Mouse (Mus musculus) adrenal gland, adult 18-20 months (tissue): ENCODE data around the gene H2-Q10. TPM values are rescaled to one million over a fixed set of nuclear protein-coding genes. Genes with fewer than 3 reads are reported as not detected.
A peak's percentile ranks its signal among the peaks of the same experiment; 100 is the strongest.

Experiments used
- DNase-seq, 2 experiments: peaks; one replicate each; pipeline ENCODE4 v3.0.0; 2021 to 2022; ENCODE audit warnings: low spot score in 2 of 2
- total RNA-seq, 2 experiments: library from RNA; stranded (reverse); gene quantifications; 1 replicate in 1 of 2; 2 replicates in 1 of 2; pipeline ENCODE4 v1.2.3; 2021

The H2-Q10 gene
- total RNA-seq, 2 experiments from 2014 or later: 11.3 to 19.5 TPM

- DNase-seq: no peak
These were observed 43.2 kb downstream of the H2-Q10 start for GRCm38 (mm10) chr17:35512916-35513626.

GRCm38 (mm10) chr17:35513886-35514285 is 44.0 kb downstream of the H2-Q10 start:
- DNase-seq: peak; percentile 69 to 81

- DNase-seq: no peak
These were observed 44.9 kb downstream of the H2-Q10 start for GRCm38 (mm10) chr17:35514756-35515155.

- DNase-seq: peak in 1 of 2 experiments; percentile 11
These were observed 46.2 kb downstream of the H2-Q10 start for GRCm38 (mm10) chr17:35515911-35516640.

- peak; percentile 93 for DNase-seq
These were observed 47.0 kb downstream of the H2-Q10 start, which contains the start of the genes Tcf19 and Cchcr1 for GRCm38 (mm10) chr17:35516652-35517500. TSS of gene Tcf19 (minus strand) at chr17:35516824. TSS of gene Cchcr1 (plus strand) at chr17:35517100.

- peak in 1 of 2 experiments; percentile 14 for DNase-seq
These were observed 47.6 kb downstream of the H2-Q10 start for GRCm38 (mm10) chr17:35517526-35517925.

Other genes with a start within 250 kb of the H2-Q10 start
- gene Gm16181, start 249.3 kb upstream of the H2-Q10 start, total RNA-seq: not detected
- 1 to 10 TPM; 4.7 to 5.3 TPM for gene Atp6v1g2, start 236.4 kb upstream of the H2-Q10 start, total RNA-seq
- 10 to 100 TPM; 12.4 to 15.3 TPM for gene Nfkbil1, start 234.3 kb upstream of the H2-Q10 start, total RNA-seq
- gene Ddx39b, start 228.3 kb upstream of the H2-Q10 start, total RNA-seq: 100 to 1,000 TPM; 195 to 213 TPM
- gene H2-D1, start 207.4 kb upstream of the H2-Q10 start, total RNA-seq: 100 to 1,000 TPM; 219 to 653 TPM
- gene H2-Q1, start 149.7 kb upstream of the H2-Q10 start, total RNA-seq: 10 to 100 TPM in 1 of 2 experiments, 1 to 10 TPM in 1; 3.7 to 11.4 TPM
- 1 to 10 TPM; 2.3 to 5.4 TPM for gene H2-Q2, start 127.8 kb upstream of the H2-Q10 start, total RNA-seq
- 10 to 100 TPM; 28.3 to 79.1 TPM for gene H2-Q4, start 90.5 kb upstream of the H2-Q10 start, total RNA-seq
- gene H2-Q6, start 45.2 kb upstream of the H2-Q10 start, total RNA-seq: 10 to 100 TPM in 1 of 2 experiments, 1 to 10 TPM in 1; 5.0 to 33.9 TPM
- 10 to 100 TPM in 1 of 2 experiments, 1 to 10 TPM in 1; 8.0 to 28.6 TPM for gene H2-Q7, start 30.9 kb upstream of the H2-Q10 start, total RNA-seq
- under 1 TPM in 1 of 2 experiments, not detected in 1; 0.23 TPM for gene Pou5f1, start 35.9 kb downstream of the H2-Q10 start, total RNA-seq
- 1 to 10 TPM; 3.0 to 3.7 TPM for gene Tcf19, start 46.7 kb downstream of the H2-Q10 start, total RNA-seq
- gene Cchcr1, start 47.0 kb downstream of the H2-Q10 start, total RNA-seq: 1 to 10 TPM; 6.3 to 6.7 TPM
- gene Psors1c2, start 63.1 kb downstream of the H2-Q10 start, total RNA-seq: not detected
- 1 to 10 TPM in 1 of 2 experiments, under 1 TPM in 1; 0.10 to 7.1 TPM for gene Cdsn, start 82.0 kb downstream of the H2-Q10 start, total RNA-seq
- gene 2300002M23Rik, start 97.4 kb downstream of the H2-Q10 start, total RNA-seq: not detected
- gene Sfta2, start 131.5 kb downstream of the H2-Q10 start, total RNA-seq: not detected
- gene Gm9573, start 156.5 kb downstream of the H2-Q10 start, total RNA-seq: not detected
- not detected for gene Mucl3, start 173.6 kb downstream of the H2-Q10 start, total RNA-seq
- 10 to 100 TPM; 37.2 to 38.7 TPM for gene Vars2, start 197.5 kb downstream of the H2-Q10 start, total RNA-seq
- gene Gtf2h4, start 203.7 kb downstream of the H2-Q10 start, total RNA-seq: 10 to 100 TPM; 20.2 to 20.8 TPM
- 10 to 100 TPM; 33.5 to 44.1 TPM for gene Ddr1, start 234.5 kb downstream of the H2-Q10 start, total RNA-seq